Mouse (Mus musculus): ENCODE results near the gene Slc4a7.

- no peak for TF ChIP-seq CTCF (IDR thresholded peaks at IDR 0.05; ENCODE audit: insufficient read depth, low read depth, low read length)
- TF ChIP-seq POLR2A (IDR thresholded peaks at IDR 0.05; ENCODE audit: insufficient read depth, low read depth, low read length), result no peak
These were observed 14.8 kb downstream of the Slc4a7 start for GRCm38 (mm10) chr14:14716843-14717242.

All from olfactory bulb, adult 2 months (tissue).